Mouse (Mus musculus) ES-CJ7 (cell line): ENCODE measurements at regions not wholly inside any gene's neighbourhood (a gene's known extent, or its start where the extent isn't known, plus 50 kb on each side); places are given as distances from the start of the nearest gene placed in this dataset.

Experiments
- DNase-seq: peaks from one replicate; pipeline ENCODE4 v3.0.0; 2011; ENCODE audit warnings: low read depth, low spot score

DNA sequence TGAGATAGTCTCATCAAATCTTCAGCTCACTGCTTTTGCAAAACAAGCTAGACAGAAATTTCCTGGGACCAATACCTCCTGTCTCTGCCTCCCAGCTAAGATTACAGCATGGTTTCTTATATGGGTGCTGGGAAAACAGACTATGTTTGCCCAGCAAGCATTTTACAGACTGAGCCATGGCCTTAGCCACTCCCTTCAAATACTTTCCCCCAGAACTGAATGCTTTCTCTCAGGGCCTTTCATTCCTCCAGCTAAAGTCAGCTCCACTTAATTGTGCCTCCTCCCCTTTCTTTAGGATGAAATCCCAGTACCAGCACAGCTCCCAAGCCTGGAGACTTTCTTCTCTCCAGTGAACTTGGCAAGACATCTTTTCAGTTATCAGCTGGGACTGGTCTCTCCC, 232.1 kb downstream of the Tmsb4x start:
- no peak for DNase-seq

DNA sequence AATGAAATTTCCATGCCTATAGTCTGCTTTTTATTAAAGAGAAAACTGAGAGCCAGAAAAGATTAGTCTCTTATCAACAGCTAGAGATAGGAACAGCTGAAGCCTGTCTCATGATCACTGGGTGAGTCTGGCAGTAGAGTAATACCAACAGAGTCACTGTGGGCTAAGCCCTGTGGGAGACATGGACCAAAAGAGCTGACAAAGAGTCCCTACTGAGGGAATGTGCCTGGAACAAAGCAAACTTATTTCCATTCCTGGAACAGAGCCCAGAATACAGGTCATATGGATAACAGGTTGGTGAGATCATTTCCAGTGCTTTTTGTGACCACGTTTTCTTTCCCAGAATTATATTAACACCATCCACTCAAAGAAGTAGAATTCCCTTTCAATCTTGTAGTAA, 237.4 kb downstream of the Tmsb4x start:
- peak; percentile 1 for DNase-seq

DNA sequence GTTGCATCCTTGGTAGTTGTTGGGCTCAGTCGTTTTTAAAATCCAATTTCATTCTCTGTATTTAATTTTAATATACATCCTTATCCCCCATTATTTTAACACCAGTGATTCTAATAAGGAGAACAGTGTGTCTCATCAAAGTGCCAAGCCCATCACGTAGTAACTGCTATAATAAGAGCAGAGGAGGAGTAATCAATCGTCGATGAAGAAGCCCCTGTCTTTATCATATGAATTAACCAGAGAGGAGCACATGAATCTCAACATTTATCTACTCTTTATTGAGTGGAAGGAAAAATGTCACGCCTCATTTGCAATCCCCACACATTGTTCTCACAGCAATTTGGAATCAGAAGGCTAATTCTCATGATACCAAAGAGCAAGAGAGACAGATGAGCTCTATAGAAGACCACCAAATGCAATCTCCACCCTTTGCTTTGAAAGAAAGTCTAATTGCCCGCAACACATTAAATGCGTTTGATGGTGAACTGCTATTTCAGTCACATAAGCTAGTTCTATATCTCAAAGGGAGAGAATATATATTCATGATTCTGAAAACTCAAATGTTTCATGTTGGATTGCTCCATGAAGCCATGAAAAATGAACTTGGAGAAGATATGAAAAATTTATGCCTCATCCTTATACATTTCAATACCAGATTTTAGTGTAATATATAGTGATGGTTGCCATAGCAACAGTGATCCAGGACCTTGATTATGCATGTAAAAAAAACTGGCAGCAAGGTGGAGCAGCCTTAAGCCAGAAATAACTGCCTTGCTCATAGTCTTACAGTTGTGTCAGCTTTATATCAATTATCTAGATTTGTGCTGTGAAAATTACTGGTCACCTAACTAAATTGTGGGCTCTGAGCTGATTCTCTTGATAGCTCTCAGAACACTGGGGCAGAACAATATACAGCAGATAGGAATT, 244.2 kb downstream of the Tmsb4x start:
- DNase-seq, result no peak

DNA sequence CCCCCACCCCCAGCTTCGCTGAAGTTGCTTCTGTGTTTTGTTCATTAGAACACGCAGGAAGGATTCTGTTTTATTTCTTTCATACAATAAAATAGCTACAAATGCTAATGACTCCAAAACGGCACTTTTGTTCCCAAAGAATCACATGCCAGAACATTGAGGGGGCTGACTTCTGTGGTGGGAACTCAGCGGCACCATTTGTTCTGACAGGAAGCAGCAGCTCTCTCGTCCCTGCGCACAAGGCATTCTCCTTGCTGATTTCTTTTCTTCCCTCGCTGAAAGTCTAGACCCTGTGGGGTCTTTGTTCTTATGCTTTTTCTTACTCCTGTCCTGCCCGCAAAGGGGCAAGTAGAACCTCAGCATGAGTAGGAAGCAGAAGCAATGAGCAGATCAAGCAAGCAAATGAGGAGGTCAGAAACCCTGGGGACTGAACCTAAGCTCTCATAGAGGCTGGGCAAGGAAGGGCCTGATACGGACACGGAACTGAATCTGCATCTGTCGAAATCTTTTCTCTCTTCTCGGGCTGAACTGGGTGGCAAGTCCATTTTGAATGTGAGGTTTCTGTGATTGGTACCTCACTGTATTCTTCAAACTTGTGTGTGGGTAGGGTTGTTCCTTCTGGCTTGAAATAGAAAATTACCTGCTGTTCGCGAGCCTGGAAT, 256.5 kb downstream of the Tmsb4x start:
- no peak for DNase-seq

GRCm38 (mm10) chrX:166951011-166951410, 258.1 kb downstream of the Tmsb4x start:
- DNase-seq, result no peak

DNA sequence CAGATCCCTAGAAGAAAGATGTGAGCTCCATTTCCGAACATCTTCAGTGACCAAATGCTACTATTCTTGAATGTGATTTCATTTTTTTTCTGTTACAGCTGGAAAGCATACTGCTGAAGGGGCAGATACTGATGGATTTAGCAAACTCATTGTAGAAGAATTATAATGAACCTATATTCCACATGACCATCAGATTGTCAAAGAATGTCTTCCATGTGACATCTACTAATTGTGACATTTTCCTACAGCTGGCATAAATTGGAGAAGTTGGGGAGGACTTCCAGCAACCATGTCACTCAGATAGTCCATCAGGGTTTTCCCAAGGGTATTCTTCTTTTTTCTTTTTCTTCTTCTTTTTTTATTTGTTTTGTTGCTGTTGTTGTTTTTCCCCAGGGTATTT, 263.2 kb downstream of the Tmsb4x start:
- DNase-seq, result no peak

- no peak for DNase-seq
Measured at GRCm38 (mm10) chrX:166945476-166945875, 263.6 kb downstream of the Tmsb4x start.

GRCm38 (mm10) chrX:166933766-166934165, 275.3 kb downstream of the Tmsb4x start:
- no peak for DNase-seq

- DNase-seq, result peak; percentile 4
Measured at GRCm38 (mm10) chrX:166932472-166932871, 276.6 kb downstream of the Tmsb4x start.

- DNase-seq, result no peak
Measured at GRCm38 (mm10) chrX:166931048-166931447, 278.1 kb downstream of the Tmsb4x start.

DNA sequence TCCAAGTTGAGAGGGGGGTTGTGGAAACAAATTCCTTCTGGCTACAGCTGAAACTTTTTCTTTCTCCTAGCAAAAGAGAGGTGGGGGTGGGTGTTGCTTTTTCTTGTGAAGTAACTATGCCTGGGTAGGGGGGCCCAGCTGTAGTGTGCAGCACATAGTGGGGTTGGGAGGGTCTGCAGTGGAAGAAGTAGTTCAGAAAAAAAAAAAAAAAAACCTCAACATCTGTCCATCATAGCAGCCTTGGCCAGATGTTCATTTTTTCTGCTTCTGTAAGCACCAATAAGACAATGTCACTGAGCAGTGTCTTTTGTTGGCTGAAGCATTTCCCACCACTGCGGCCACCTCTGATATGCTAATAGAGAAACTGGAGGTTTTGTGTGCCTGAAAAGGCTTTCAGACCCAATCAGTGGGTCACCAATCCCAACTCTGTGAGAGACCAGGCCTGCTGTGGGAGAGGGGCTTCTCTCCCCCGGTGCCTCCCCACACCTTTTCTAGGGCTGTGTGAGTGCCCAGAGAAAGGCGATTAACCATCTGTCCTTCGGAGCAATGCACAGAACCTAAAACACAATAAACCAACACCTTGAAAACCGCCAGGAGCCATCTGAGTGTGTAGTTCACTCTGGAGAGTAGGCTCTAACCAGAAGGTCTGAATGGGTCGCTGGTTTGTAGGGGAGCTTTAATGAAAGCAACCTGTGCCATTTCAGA, 279.2 kb downstream of the Tmsb4x start:
- peak; percentile 33 for DNase-seq

- DNase-seq, result no peak
Measured at GRCm38 (mm10) chrX:166915356-166915953, 293.7 kb downstream of the Tmsb4x start.

DNA sequence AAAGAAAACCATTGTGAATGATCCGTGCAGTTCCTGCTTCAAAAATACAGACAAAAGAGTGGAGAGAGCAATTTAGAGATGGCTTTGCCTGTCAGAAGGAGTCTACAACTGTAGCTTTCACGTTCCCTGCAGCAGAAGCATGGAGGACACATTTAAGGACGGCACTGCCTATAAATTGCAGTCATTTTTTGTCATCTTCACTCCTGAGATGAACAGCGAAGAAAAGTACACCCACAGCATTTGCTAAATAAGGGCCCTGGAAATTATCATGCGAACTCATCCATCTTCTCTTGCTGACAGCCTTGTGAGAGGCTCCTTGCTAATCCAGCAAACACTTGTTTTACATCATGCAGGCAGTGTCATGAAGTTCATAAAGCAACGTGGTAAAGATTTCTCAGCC, 302.5 kb downstream of the Tmsb4x start:
- DNase-seq, result no peak

DNA sequence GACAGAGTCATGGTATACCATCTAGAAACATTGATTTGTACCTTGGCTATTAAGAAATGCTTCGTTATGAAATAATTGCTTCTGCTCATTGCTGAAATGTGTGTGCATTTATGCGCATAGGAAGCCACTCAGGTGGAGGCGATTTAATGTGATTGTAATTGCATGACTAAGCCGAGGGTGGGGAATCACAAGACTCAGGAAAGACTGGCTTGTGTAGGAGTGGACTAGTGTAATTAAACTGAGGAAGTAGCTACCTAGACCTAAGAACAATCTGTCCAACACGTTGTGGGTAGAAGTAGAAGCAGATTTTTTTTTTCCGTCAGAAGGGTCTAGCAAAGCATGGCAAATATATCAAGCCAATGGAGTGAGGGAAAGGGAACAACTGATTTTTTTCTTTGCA, 308.4 kb downstream of the Tmsb4x start:
- DNase-seq, result no peak

GRCm38 (mm10) chrX:166895199-166895598, 309.7 kb upstream of the Egfl6 start:
- DNase-seq, result no peak

DNA sequence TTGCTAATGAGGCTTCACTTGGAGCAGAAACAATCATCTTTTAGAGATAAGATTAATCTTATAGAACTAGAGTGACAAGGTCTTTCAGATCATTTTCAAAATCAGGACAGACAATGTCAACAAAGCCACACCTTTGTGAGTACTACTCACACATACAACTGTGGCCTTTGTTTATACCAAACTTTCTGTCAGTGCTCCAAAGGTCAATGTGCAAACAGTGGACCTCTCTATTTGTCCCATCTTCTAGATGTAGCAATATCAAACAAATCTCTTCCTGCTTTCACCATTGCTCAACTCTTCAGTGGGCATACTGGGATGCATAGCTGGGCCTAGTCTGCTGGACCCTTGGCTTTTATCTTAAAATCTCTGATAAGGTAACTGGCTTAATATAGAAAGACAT, 300.9 kb upstream of the Egfl6 start:
- no peak for DNase-seq

- DNase-seq, result no peak
Measured at GRCm38 (mm10) chrX:166869515-166869914, 284.0 kb upstream of the Egfl6 start.

DNA sequence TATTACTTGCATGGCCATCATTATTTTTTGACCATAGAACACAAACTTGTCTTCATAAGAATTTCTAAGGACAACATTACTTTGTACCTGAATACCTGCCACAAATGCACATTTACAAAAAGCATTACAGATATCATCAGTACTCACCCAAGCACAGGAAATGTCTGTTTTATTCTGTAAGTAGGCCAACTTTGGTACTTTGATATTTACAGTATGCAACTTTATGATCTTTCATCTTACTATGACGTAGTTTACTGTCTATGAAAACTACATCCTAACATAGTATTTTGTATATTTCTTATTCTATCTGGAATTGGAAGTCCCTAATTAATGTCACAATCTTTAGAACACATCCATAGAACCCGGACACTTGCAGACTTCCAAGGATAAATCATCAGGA, 282.2 kb upstream of the Egfl6 start:
- DNase-seq, result no peak
